Mouse (Mus musculus) kidney, adult 2 months (tissue): ENCODE measurements at regions not wholly inside any gene's neighbourhood (a gene's known extent, or its start where the extent isn't known, plus 50 kb on each side); places are given as distances from the start of the nearest gene placed in this dataset.
A peak's percentile ranks its signal among the peaks of the same experiment; 100 is the strongest.

Experiments
- DNase-seq: peaks from one replicate; pipeline ENCODE4 v3.0.0; 2021
- H3K27ac ChIP-seq: fragments of 200-500 bp; 2 replicates; pipeline ENCODE4 v1.5.1; 2012; ENCODE audit warnings: low read depth, low read length, control low read depth, inconsistent platforms; ENCODE audit not compliant: insufficient read depth
- H3K27me3 ChIP-seq: fragments of 200-500 bp; replicated peaks from 2 replicates; pipeline ENCODE4 v1.6.1; 2012; ENCODE audit warnings: mild to moderate bottlenecking, moderate library complexity, low read length, inconsistent platforms; ENCODE audit not compliant: control insufficient read depth, insufficient read depth
- H3K36me3 ChIP-seq: fragments of 200-500 bp; 2 replicates; pipeline ENCODE4 v1.6.1; 2012; ENCODE audit warnings: mild to moderate bottlenecking, moderate library complexity, low read length, inconsistent platforms; ENCODE audit not compliant: control insufficient read depth, insufficient read depth
- H3K4me1 ChIP-seq: fragments of 200-500 bp; 2 replicates; pipeline ENCODE4 v1.6.1; 2011; ENCODE audit warnings: low read length; ENCODE audit not compliant: control insufficient read depth, insufficient read depth
- H3K4me3 ChIP-seq: fragments of 200-500 bp; 2 replicates; pipeline ENCODE4 v1.5.1; 2011; ENCODE audit warnings: mild to moderate bottlenecking, low read depth, low read length, control low read depth; ENCODE audit not compliant: insufficient read depth
- CTCF ChIP-seq: fragments of 200-500 bp; conservative IDR thresholded peaks from 2 replicates; pipeline ENCODE4 v1.5.1; 2011; ENCODE audit warnings: low read depth, mild to moderate bottlenecking, control low read depth, low read length, moderate library complexity, mixed read lengths; ENCODE audit not compliant: insufficient read depth, insufficient read length
- POLR2A ChIP-seq: fragments of 200-500 bp; IDR thresholded peaks from one replicate; pipeline ENCODE4 v1.6.1; 2011; ENCODE audit warnings: low read depth, low read length, control low read depth
- WGBS: fragments of 180-500 bp; shearing (Covaris S2); methylation state at CpG from one replicate; pipeline ENCODE4 v1.1.7; 2018; 5-methylcytosine and 5-hydroxymethylcytosine counted together

DNA sequence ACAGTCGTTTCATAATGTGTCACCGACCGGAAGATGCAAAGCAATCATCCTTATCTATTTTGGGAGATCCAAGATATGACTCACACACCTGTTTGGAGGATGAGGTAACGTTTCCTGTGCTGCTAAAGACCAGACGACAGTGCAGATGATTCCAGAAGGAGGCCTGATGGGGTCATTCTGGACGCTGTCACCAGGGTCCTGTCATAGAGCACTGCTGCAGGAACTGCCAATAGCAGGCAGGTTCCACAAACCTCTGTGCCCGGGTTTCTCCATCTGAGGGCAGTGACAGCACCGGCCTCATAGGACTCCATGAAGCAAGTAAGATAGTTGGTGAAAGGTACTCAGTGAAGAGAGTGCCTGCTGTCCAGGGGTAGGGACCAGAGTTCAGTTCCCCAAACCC is 182.9 kb upstream of the Agap1 start:
- no peak overlapping the region for H3K4me3 ChIP-seq
- no peak overlapping the region for H3K27ac ChIP-seq
- no peaks in the 10 kb centered on the region; the same call in 1 of the 2 replicates for H3K27me3 ChIP-seq
- DNase-seq: no peak
- H3K36me3 ChIP-seq: no peaks in the 10 kb centered on the region
- H3K4me1 ChIP-seq: no peaks in the 10 kb centered on the region
- 65% methylated on average over 8 of the region's 8 CpGs for WGBS
- TF ChIP-seq POLR2A: no peak
- TF ChIP-seq CTCF: no peak

DNA sequence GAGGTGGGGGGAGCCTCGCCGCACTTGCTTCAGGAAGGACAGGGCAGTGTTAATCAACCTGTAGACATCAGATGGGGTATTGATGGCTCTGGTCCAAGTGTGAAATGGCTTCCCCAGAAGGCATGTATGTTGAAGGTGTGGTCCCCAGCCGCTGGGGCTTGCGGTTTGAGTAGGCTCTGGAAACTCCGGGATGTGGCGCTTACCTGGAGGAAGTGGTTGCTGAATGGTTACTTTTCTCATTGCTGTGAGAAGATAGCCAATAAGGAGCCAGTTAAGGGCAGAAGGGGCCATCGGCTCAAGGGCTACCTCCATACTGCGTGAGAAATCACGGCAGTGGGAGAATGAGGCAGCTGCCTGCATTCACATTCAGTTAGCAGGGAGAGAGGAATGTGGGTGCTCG is 181.6 kb upstream of the Agap1 start:
- DNase-seq: no peak
- Histone ChIP-seq H3K36me3 (no peaks in the 10 kb centered on the region), H3K27me3 (no peaks in the 10 kb centered on the region; the same call in 1 of the 2 replicates), H3K4me3 (no peak overlapping the region), H3K4me1 (no peaks in the 10 kb centered on the region), H3K27ac (no peak overlapping the region)
- WGBS: 69% methylated on average over 10 of the region's 10 CpGs
- TF ChIP-seq CTCF: no peak
- TF ChIP-seq POLR2A: no peak

DNA sequence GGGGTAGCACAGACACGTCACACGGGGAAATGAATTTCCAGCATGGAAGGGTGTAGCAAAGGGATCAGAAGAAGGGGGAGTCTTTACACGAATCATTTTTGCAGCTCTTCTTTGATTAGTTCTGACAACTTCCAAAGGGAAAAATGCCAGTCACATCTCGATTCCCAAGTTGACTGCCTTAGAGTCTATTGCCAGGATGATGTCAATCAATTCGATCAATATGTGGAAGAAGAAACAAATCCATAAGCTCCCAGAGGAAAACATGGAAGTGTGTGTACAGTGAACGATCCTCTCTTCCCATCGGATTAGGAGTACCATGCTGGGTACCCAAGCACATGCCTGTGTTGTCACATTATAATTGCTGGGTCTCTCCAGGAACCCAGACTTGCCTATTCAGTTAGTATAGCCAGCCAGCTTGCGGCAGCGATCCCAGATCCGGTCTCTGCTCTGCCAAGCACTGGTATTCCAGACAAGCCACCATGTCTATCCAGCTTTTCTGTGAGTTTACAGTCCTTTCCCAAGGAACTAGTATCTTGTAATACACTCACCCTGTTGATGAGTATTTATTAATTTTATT is 180.7 kb upstream of the Agap1 start:
- WGBS: 93% methylated on average over 10 of the region's 10 CpGs

GRCm38 (mm10) chr1:89279382-89279781 is 175.2 kb upstream of the Agap1 start:
- Histone ChIP-seq H3K4me3 (no peak overlapping the region), H3K27me3 (no peaks in the 10 kb centered on the region), H3K36me3 (no peaks in the 10 kb centered on the region), H3K27ac (no peak overlapping the region), H3K4me1 (no peaks in the 10 kb centered on the region)
- no peak for DNase-seq
- TF ChIP-seq CTCF (no peak), POLR2A (no peak)
- WGBS: 56% methylated on average over 5 of the region's 5 CpGs

More for the DNA sequence above, 180.7 kb upstream of the Agap1 start:
- H3K27ac ChIP-seq: no peak overlapping the region
- TF ChIP-seq CTCF (no peak), POLR2A (no peak)
- DNase-seq: no peak
- H3K27me3 ChIP-seq: no peaks in the 10 kb centered on the region; the same call in 1 of the 2 replicates
- H3K36me3 ChIP-seq: no peaks in the 10 kb centered on the region
- no peaks in the 10 kb centered on the region for H3K4me1 ChIP-seq
- H3K4me3 ChIP-seq: no peak overlapping the region

DNA sequence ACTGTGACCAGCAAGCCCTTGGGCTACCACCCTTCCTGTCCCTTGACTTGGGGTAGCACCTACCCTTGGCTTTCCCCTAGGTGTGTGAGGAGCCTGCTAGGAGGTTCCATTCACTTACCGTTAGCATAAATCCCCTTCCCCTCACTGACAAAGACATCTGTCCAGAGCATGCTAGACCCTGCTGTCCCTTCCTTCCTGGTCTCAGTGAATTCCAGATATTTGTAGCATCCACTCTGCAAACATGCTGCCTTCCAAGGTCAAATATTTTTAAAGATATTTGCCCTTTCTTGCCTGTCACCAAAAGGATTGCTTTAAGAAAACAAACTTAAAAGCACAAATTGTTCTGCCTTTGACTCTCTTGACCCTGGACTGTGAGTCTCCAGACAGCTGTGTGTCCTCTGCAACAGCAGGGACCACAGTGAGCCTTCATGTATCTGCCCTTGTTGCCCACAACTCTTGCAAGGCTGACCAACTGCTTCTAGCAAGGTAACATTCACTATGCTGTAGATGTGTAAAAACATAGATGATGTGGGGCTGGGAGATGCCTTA is 173.4 kb upstream of the Agap1 start:
- Histone ChIP-seq H3K36me3 (no peaks in the 10 kb centered on the region), H3K27ac (no peak overlapping the region), H3K4me3 (no peak overlapping the region), H3K27me3 (no peaks in the 10 kb centered on the region), H3K4me1 (no peaks in the 10 kb centered on the region)
- TF ChIP-seq POLR2A (no peak), CTCF (no peak)
- peak; percentile 53 for DNase-seq
- WGBS: 84% methylated on average over 1 of the region's 1 CpGs

GRCm38 (mm10) chr1:89285041-89285440 is 169.6 kb upstream of the Agap1 start:
- Histone ChIP-seq H3K4me3 (no peak overlapping the region), H3K36me3 (no peaks in the 10 kb centered on the region), H3K27ac (no peak overlapping the region), H3K4me1 (no peaks in the 10 kb centered on the region; the same call in 1 of the 2 replicates), H3K27me3 (no peaks in the 10 kb centered on the region)
- TF ChIP-seq CTCF (no peak), POLR2A (no peak)
- 82% methylated on average over 4 of the region's 4 CpGs for WGBS
- no peak for DNase-seq

GRCm38 (mm10) chr1:89287136-89287795 is 167.3 kb upstream of the Agap1 start:
- 64% methylated on average over 10 of the region's 10 CpGs for WGBS
- no peaks in the 10 kb centered on the region for H3K27me3 ChIP-seq
- H3K36me3 ChIP-seq: no peaks in the 10 kb centered on the region
- H3K4me3 ChIP-seq: no peak overlapping the region
- no peak for TF ChIP-seq CTCF
- TF ChIP-seq POLR2A: no peak
- no peaks in the 10 kb centered on the region; the same call in 1 of the 2 replicates for H3K4me1 ChIP-seq
- peak; percentile 80 for DNase-seq
- H3K27ac ChIP-seq: no peak overlapping the region
